In the genomic region with DNA sequence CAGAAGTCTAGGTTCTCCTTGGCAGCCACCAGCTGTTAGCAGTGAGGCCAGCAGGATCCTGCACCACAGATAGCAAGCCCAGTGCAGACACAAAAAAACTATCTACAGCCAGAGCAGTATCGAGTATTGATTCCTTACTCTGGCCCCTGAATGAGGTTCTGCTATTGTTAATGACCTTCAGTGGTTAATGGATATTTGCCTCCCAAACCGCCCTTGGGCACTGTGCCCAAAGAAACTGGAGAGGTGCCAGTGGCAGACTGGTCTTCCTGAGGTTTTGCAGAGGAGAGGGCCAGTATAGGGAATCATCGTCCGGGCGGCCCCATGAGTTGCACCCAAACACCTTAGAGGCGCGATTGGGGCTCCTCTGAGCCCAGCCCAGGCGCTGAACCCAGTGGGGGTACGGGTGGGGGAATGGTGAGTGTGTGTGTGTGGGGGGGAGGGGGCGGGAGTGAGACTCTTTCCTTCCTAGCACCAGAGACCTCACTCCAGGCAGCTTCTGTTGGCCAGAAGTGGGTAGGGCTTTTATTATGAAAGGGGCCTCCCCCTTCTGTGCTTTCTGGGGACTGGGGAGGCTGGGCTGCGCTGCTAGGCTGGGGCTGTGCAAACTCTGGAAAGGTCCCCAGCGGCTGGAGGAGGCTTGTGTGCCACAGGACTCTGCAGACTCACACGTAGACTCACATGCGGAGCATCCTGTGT, we compare ENCODE assay signal across 8 mouse cellular contexts. TPM values are rescaled to one million over a fixed set of nuclear protein-coding genes. Genes with fewer than 3 reads are reported as not detected.
DNase-seq lines count a peak whose midpoint lies in the region; ATAC-seq and TF ChIP-seq lines count a peak whose summit lies in the region.

Gene Fam198a (plus strand): TSS at position 571 of the 696 bp plus-strand sequence.

- TF ChIP-seq CTCF in lung, embryonic 14.5 days (IDR thresholded peaks at IDR 0.05; ENCODE audit: low read depth) = peak; percentile 17; the same call in 1 of the 2 replicates

- peak within 1 kb of the TSS; percentile 10; the same call in 1 of the 2 replicates for H3K9ac ChIP-seq in embryonic facial prominence, embryonic 11.5 days (replicated peaks; ENCODE audit: low read length)
- H3K9ac ChIP-seq in lung, embryonic 14.5 days = peak within 1 kb of the TSS; percentile 43

- 11% methylated on average over 14 of the region's 14 CpGs for whole genome bisulfite sequencing in embryonic facial prominence, embryonic 11.5 days
- WGBS in heart, embryonic 10.5 days = 12% methylated on average over 14 of the region's 14 CpGs
- 3% methylated on average over 14 of the region's 14 CpGs for WGBS in lung, embryonic 14.5 days

- no peaks in the 10 kb centered on the region for H3K36me3 ChIP-seq in embryonic facial prominence, embryonic 11.5 days (replicated peaks; ENCODE audit: control insufficient read depth, insufficient read depth, low read depth, low read length)
- H3K36me3 ChIP-seq in heart, embryonic 10.5 days = no peaks in the 10 kb centered on the region
- no peaks in the 10 kb centered on the region for H3K36me3 ChIP-seq in lung, embryonic 14.5 days (ENCODE audit: insufficient read depth)

- H3K4me3 ChIP-seq in embryonic facial prominence, embryonic 11.5 days (ENCODE audit: low read depth, low read length) = no peak within 1 kb of the TSS
- H3K4me3 ChIP-seq in heart, embryonic 10.5 days = peak within 1 kb of the TSS; percentile 39
- peak within 1 kb of the TSS; percentile 34 for H3K4me3 ChIP-seq in lung, embryonic 14.5 days (ENCODE audit: low read depth, low read length)

- H3K9me3 ChIP-seq in embryonic facial prominence, embryonic 11.5 days (replicated peaks; ENCODE audit: control insufficient read depth, low read length) = no peaks in the 10 kb centered on the region
- no peaks in the 10 kb centered on the region for H3K9me3 ChIP-seq in heart, embryonic 10.5 days
- H3K9me3 ChIP-seq in lung, embryonic 14.5 days (ENCODE audit: low read depth, low read length) = no peaks in the 10 kb centered on the region

- peak; percentile 86 for ATAC-seq in embryonic facial prominence, embryonic 11.5 days (replicated peaks; ENCODE audit: insufficient number of reproducible peaks, low FRiP score, low TSS enrichment, low read depth)
- ATAC-seq in lung, embryonic 14.5 days (ENCODE audit: insufficient read depth) = peak; percentile 96

- H3K4me1 ChIP-seq in embryonic facial prominence, embryonic 11.5 days (ENCODE audit: control insufficient read depth, insufficient read depth, low read length) = no peaks in the 10 kb centered on the region
- peaks cover 15% of the 10 kb centered on the region for H3K4me1 ChIP-seq in heart, embryonic 10.5 days
- peaks cover 7% of the 10 kb centered on the region; the same call in 1 of the 2 replicates for H3K4me1 ChIP-seq in lung, embryonic 14.5 days (ENCODE audit: insufficient read depth)

- DNase-seq in thymus, postnatal 4 days = peak; percentile 17
- no peak for DNase-seq in thymus, postnatal 36 days
- DNase-seq in embryonic facial prominence, embryonic 11.5 days (ENCODE audit: low spot score) = peak; percentile 47
- no peak for DNase-seq in heart, embryonic 10.5 days (ENCODE audit: low spot score)
- peak; percentile 75 to 87 for DNase-seq in kidney, adult 8-10 months
- DNase-seq in lung, embryonic 14.5 days = peak; percentile 93
- peak; percentile 43 for DNase-seq in retina, embryonic 14.5 days (ENCODE audit: low spot score)
- DNase-seq in spleen, postnatal 14 days (ENCODE audit: low spot score in 2 of 2) = no peak

- H3K27me3 ChIP-seq in embryonic facial prominence, embryonic 11.5 days (ENCODE audit: control insufficient read depth, insufficient read depth, low read length) = no peaks in the 10 kb centered on the region
- no peaks in the 10 kb centered on the region; the same call in 1 of the 2 replicates for H3K27me3 ChIP-seq in heart, embryonic 10.5 days (ENCODE audit: insufficient read depth, poor library complexity, severe bottlenecking)
- H3K27me3 ChIP-seq in lung, embryonic 14.5 days (ENCODE audit: insufficient read depth, low read length) = no peaks in the 10 kb centered on the region

- no peak within 1 kb of the TSS for H3K27ac ChIP-seq in embryonic facial prominence, embryonic 11.5 days (replicated peaks; ENCODE audit: low read depth, low read length)
- H3K27ac ChIP-seq in heart, embryonic 10.5 days = 0 out of 2 replicates have a peak within 1 kb of the TSS, but pooled peaks have one; percentile 42
- H3K27ac ChIP-seq in lung, embryonic 14.5 days (ENCODE audit: low read depth) = peak within 1 kb of the TSS; percentile 80

- H3K4me2 ChIP-seq in embryonic facial prominence, embryonic 11.5 days (ENCODE audit: low read depth, low read length) = peak within 1 kb of the TSS; percentile 19
- peak within 1 kb of the TSS; percentile 58 for H3K4me2 ChIP-seq in lung, embryonic 14.5 days

RNA-seq across cellular contexts. Expression of gene Fam198a, which starts in this region (rescaled TPM):
- 0.35 and 0.38 TPM in 2 replicates for polyA plus RNA-seq in embryonic facial prominence, embryonic 11.5 days (2014; fragmentation: Nextera tagmentation; extraction: Ambion mirVana)
- 0.42 and 0.72 TPM in 2 replicates for polyA plus RNA-seq in heart, embryonic 10.5 days (2016; fragmentation: Nextera tagmentation; extraction: Ambion mirVana)
- 1.7 and 2.2 TPM in 2 replicates for polyA plus RNA-seq in lung, embryonic 14.5 days (2014; fragmentation: Nextera tagmentation; extraction: Ambion mirVana)

Comparison
In these comparisons a context has a peak if more than half of its experiments do, and no peak if none do; other contexts are left out.
1. DNase-seq: peak in thymus, postnatal 4 days (single experiment), kidney, adult 8-10 months (2 of 2), lung, embryonic 14.5 days (single experiment) and retina, embryonic 14.5 days (single experiment); none in thymus, postnatal 36 days (0 of 2), heart, embryonic 10.5 days (single experiment) and spleen, postnatal 14 days (0 of 2).
2. Peak in DNase-seq, ATAC-seq, H3K9ac ChIP-seq and H3K4me2 ChIP-seq in embryonic facial prominence, embryonic 11.5 days; RNA of the gene not detected or under 1 TPM.